Mouse (Mus musculus): Measurements from ENCODE around the gene Neb. TPM values are rescaled to one million over a fixed set of nuclear protein-coding genes. Genes with fewer than 3 reads are reported as not detected.
"Not testable (repeated sequence)": the region's sequence is repeated elsewhere in the genome, so short reads cannot be mapped to it uniquely, and the experiment has no call there.

The Neb gene
- total RNA-seq, 2 experiments from 2014 or later: 4,410 to 4,654 TPM

DNA sequence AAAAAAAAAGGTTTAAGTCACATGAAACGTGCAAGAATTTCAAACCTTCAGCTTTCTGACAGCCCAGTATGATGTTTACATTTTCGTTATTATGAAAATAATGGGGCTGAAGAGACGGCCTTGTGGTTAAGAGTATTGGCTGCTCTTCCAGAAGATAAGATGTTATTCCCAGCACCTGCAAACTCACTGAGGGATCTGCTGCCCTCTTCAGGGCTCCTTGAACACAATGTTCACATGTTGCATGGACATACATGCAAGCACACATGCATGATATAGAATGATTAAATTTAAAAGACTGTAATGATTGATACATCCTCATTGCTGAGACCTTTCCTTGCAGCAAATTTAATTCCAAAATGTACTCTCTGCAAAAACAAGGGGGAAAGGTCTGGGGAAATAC is 150.7 kb downstream of the Neb start:
- intact Hi-C loops (cut with DNase I; ENCODE audit: low total_unique reads): no loop called here
- no peak for DNase-seq

DNA sequence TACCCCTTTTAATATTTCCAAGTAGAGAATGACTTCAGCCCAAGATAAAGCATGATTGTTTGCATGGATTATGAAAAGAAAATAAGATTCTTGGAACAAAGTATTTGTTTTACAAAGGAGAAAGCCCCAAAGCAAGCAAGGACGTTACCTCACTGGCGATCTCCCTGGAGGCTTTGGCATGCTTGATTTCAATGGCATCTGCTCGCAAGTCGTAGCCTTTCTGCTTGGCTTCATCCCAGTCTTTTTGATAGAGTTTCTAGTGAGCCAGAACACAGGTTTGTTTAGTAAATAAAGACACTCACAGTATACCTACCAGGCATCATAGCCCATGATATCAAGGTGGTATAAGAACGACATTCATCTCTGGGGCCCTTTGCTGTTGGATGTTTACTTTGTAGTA is 153.9 kb downstream of the Neb start:
- intact Hi-C loops (cut with DNase I; ENCODE audit: low total_unique reads): no loop called here

DNA sequence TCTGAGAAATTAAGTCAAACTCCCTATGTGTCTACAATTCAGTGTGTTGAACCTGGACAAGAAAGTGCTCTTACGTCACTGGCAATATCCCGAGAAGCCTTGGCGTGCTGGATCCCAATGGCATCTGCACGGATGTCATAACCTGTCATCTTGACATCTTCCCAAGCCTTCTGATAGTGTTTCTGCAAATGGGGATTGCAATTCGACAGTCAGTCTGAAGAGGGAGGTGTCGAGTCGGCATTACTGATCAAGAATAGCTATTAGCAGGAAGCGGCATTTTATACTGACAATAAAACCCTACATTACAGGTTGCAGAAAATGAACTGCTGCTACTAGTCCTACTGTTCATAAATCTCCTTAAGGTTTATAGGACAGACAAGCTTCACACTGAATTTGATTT is 158.2 kb downstream of the Neb start:
- DNase-seq: no peak
- intact Hi-C loops (cut with DNase I; ENCODE audit: low total_unique reads): no loop called here

More for the DNA sequence above, 153.9 kb downstream of the Neb start:
- DNase-seq: no peak

DNA sequence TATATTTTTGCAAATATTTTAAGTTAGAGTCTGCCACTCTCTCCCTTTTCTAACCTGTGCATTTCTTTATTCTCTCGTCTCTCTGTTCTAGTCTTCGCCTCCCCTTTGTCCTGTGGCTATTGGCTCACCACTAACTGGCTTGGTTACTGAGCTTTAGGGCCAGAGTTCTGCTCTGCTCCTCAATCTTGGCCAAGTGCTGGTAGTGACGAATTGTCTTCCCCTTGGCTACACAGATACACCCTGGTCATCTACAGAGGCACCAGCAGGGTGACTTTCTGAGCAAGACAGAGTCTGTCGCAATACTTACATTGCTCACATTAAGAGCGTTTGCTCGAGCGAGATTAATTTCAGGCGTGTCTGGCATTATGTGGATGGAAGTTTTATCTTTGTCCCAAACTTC is 162.3 kb downstream of the Neb start:
- intact Hi-C loops (cut with DNase I; ENCODE audit: low total_unique reads): no loop called here
- no peak for DNase-seq

DNA sequence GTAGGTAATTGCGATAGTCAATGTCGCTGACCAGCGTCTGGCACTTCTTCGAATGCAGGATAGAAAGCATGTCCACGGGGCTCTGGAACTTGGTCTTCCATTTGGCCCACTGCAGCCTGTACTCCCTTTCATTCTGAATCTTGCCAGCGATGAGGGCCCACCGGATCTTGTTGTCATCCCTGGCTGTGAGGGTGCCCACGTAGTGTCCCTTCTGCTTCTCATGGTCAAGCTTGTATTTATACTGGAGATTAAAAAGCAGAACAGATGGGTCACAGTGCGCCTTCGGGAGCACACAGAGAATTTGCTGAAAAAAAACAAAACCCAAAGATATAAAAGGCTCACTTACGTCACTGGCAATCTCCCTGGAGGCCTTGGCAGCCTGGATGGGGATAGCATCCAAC is 165.7 kb downstream of the Neb start:
- intact Hi-C loops (cut with DNase I; ENCODE audit: low total_unique reads): no loop called here
- no peak for DNase-seq

DNA sequence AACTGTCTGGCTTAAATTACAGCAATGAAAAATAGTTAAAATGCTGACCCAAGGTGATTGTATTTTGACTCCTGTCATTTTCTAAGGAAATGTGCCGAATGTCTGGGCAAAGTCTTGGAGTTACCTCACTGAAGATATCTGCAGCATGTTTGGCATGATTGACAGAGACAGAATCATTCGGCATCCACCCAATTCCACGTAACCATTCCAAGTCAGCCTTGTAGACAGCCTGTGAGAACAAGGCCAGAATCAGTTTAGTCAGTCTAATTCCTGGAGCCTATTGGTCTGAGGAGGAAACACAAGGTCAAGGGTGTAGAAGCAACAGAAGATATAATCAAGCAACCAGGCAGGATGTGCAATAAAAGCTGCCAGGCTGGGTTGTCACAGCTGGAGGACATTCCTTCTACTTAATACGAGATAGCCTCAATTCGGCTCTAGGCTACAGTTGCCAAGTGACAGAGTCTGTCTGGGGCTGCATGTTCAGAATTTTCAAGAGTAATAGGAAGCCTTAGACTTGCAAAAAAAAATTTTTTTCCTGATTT is 166.8 kb downstream of the Neb start:
- no peak for DNase-seq
- intact Hi-C loops (cut with DNase I; ENCODE audit: low total_unique reads): no loop called here

DNA sequence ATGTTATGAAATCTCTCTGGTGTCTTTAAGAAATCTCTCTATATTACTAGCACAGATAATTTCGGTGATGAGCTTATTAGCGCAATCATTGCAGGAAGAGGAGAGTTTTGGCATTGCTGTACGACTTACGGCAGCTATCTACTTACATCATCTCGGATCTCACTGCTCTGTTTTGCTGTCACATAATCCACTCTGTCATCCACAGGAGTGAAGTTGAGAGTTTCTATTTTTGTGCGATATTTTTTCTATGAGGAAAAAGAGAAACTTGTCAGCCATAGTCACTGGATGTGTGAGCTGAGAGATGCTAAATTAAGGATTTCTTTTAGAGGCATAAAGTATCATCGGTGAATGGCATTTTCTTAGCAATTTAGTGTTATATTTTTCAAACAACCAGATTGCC is 167.6 kb downstream of the Neb start:
- DNase-seq: no peak
- intact Hi-C loops (cut with DNase I; ENCODE audit: low total_unique reads): no loop called here

DNA sequence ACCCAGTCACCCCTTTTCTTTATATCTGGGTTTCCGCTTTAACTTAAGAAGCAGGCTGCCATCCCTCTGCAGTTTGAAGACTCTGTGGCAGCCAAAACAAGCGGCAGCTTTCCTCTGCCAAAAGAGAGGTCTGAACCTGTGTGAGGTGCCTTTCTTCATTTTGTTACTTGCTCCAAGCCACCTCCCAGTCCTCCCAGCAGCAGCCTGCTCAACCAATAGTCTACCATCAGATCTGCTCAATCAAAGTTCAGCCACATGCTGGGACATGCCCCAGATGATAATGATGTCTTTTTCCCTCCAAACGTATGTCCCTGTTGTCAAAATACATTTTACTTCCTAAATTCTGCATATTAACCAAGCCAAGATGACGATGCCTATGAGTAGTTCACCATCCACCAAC is 173.3 kb downstream of the Neb start:
- intact Hi-C loops (cut with DNase I; ENCODE audit: low total_unique reads): no loop called here
- DNase-seq: no peak

DNA sequence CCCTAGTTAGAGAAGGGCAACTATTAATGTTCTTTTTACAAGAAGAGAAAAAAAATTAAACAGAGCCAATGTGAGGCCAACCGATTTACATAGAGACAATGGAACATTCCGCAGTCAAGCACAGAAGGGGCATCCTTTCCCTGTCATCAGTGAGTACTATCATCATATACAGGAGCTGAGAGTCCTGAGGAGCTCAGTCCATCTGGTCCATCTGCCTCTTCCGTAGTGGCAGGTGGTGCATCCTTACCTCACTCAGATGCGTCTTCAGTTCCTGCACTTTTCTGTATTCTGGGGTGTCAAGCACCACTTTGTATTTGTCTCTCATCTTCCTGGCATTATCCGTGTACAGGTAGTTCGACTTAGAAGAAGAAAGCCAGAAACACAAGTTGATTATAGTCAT is 184.6 kb downstream of the Neb start:
- intact Hi-C loops (cut with DNase I; ENCODE audit: low total_unique reads): no loop called here
- no peak for DNase-seq

DNA sequence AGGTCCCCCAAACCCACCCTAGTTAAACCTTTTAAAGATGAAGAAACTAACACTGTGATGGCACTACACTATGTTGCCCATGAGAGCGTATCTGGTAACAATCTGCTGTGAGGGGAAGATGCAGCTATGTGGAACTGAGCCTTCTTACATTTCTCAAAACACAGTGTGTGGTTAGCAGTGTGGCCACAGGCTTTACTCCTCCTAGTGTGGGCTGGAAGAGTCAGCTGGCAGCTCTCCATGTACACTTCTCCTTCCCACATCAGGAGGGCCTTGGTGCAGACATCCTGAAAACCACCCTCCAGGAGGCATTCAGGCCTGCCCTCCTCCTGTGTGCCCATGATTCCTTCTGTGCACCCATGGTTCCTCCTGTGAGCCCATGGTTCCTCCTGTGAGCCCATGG is 198.6 kb downstream of the Neb start:
- no peak for DNase-seq

DNA sequence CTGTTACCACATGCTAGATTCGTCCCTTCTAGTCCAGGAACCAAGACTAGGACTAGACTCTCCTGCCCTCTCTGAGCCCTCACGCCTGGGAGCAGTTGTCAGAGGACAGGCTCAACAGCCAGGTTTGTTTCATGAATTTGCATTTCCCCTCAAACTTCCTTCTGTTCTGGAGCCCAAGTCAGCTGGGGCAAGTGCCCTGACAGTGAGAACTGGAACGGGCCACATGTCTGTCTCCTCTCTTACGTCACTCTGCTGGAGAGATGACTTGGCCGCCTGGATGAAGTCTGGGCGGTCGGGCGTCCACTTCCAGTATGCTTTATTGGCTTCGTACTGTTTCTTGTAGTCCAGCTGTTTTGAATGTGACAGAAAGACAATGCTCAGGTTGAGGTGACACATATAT is 200.5 kb downstream of the Neb start:
- DNase-seq: no peak
- intact Hi-C loops (cut with DNase I; ENCODE audit: low total_unique reads): no loop called here

More for the DNA sequence above, 198.6 kb downstream of the Neb start:
- intact Hi-C loops (cut with DNase I; ENCODE audit: low total_unique reads): no loop called here

DNA sequence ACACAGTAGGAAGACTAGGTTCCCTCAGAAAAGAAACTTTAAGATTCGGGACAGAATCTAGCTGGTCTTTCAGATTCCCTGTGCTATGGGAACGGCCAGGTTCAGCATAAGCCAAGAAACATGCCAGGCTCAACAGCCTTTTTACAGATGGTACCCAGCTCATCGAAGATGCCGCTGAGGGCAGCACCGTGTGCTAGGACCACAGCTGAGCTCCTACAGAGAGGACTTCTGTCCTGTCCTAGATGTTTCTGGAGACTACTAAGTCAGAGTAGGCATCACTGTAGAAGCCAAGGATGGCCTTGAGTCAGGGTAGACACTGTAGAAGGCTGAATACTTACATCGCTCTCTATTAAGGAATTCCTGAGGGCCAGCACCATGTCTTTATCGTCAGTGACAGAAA is 201.1 kb downstream of the Neb start:
- intact Hi-C loops (cut with DNase I; ENCODE audit: low total_unique reads): no loop called here
- DNase-seq: no peak

DNA sequence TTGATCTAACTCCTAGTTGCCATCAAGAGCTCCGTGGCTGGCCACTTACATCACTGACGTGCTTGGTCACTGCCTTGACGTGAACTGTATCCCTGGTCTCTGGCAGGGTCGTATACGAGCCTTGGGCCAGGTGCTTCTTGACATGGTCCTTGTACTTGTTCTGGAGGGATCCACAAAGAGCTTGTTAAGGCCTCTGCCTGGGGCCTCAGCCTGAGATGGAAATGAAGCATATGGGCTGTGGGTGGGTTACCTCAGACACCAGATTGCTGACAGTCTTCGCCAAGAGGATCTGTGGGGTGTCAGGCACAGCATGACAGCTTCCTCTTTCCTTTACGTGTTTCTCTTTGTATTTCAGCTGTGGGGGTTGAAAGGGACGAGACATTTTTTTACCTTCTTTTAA is 201.7 kb downstream of the Neb start:
- DNase-seq: no peak
- intact Hi-C loops (cut with DNase I; ENCODE audit: low total_unique reads): no loop called here

DNA sequence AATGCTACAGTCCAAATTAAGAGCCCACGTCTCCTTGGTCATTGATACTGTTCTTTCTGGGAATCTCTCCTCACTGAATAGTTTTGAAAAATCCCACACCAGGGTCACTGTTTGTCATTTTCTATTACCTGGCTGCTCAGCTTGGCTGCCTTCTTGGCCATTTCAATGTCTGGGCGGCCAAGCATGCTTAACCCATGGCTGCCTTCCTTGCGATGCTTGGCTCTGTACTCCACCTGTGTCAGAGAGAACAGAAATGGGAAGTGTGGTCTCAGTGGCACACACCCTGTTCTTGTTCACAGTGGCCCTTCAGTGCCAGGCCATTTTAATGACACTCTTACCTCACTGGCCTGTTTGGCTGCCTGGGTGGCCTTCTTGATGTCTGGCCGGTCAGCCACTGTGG is 203.3 kb downstream of the Neb start:
- intact Hi-C loops (cut with DNase I; ENCODE audit: low total_unique reads): no loop called here

DNA sequence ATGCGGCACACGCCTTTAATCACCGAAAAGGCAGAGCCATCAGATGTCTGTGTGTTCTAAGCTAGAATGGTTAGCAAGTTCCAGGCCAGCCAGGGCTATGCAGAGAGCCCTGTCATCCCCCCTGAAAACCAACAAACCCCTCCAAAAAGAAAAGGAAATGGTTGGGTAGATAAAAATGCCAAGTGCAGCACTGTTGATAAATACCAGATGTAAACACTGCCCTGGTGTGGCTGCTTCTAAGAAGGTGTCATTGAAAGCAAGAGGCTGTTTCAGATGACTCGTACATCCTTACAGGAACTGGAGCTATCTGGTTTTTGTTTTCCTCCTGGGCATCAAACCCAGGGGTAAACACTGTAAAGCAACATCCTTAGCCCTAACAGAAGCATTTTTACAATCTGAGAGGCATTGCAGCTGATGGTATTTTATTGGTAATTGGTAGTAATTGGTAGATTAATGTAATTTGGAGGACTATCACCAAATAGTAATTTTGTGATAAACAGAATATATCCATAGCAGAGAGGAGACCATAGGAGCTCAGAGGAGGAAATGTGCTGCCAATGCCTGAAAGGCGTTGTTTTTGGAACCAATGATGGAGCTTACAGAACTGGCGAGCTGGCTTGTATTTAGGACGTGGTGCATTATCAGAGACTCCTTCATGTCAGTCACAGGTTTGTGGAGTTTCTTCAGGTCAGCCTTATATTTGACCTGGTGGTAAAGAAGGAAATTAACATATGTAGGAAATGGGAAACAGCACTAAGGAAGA is 208.8 kb downstream of the Neb start:
- no peak for DNase-seq
- intact Hi-C loops (cut with DNase I; ENCODE audit: low total_unique reads): no loop called here

More for the DNA sequence above, 203.3 kb downstream of the Neb start:
- no peak for DNase-seq

DNA sequence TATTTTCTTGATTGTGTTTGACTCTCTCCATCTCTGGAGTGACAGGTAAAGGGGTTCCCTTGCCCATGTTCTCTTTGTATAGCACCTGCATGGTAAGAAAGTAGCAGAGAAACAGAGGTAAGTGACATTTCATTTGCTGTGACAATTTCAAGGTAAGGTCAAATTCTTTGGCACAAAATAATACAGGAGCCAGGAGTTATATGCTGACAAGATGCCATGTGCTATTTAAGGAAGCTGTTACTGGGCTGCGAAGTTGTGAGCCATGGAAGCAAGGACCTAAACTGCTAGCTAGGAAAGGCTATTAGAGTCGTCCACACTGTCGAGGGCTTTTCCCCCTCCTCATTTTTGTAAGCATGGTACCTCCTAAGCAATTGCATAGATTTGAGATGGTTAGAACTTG is 225.2 kb downstream of the Neb start:
- no peak for DNase-seq
- intact Hi-C loops (cut with DNase I; ENCODE audit: low total_unique reads): no loop called here

DNA sequence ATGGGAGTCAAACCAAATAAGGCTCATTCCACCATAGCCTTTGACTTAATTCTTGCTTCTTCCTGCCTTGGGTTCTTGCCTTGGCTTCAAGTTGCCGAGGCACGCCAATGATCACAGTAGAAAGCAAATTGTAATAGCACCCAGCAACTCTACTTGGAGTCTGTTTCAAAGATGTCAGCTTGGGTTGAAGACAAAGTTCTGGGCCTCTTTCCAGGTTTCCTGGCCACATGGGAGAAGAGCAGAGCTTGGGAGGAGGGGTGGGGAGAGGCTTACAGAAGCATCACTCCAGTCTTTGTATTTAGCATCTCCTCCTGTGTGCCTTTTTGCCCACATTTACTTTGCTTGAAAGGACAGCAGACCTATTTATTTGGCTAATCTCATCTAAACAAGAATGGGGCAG is 244.9 kb downstream of the Neb start:
- intact Hi-C loops (cut with DNase I; ENCODE audit: low total_unique reads): no loop called here
- peak; percentile 53 for DNase-seq

DNA sequence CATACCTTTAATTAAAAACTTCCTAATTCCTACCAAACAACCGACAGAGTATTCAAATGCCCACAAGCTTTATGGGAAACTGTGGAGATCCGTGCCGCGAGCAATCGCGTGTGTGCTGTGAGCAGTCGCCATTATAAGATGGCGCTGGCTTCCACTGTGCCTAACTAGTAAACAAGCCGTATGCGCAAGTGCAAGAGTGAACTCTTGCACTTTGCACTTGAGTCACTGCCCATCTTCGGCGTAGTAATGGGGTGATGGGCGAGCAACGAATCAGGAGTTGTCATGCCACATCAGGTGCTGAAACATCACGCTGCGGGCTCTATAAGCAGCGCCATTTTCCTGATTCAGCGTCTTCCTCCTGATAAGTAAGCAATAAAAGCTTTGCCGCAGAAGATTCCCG is 246.9 kb downstream of the Neb start:
- DNase-seq; intact Hi-C loops (cut with DNase I; ENCODE audit: low total_unique reads): not testable (repeated sequence)

DNA sequence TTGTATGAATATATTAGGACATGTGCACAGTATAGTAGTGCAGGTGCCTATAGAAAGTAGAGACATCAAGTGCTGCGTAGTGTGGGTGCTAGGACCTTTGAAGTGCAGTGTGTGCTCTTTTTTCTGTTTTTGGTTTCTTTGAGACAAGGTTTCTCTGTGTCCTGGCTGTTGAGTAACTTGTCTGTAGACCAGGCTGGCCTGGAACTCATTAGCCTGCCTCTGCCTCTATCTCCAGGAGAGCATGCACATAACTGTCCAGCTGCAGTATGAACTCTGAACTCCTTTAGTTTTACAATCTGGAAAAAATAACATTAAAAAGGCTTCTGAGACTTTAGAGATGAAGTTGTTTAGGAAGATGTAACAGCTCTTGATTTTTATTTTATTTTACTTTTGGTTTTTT is 264.2 kb downstream of the Neb start:
- intact Hi-C loops (cut with DNase I; ENCODE audit: low total_unique reads): no loop called here
- no peak for DNase-seq

All from gastrocnemius, postnatal 14 days (tissue).